Mouse (Mus musculus): ENCODE results near the gene Vcam1. TPM values are rescaled to one million over a fixed set of nuclear protein-coding genes. Genes with fewer than 3 reads are reported as not detected.

The Vcam1 gene
- total and polyA plus RNA-seq, 3 experiments, result 1.8 to 2.2 TPM; not detected in 1

GRCm38 (mm10) chr3:116165030-116165429 lies 35.5 kb upstream of the Vcam1 start:
- no peak for TF ChIP-seq NELFE (IDR thresholded peaks at IDR 0.05; ENCODE audit: low read depth, low read length)
- no peak for TF ChIP-seq JUN (IDR thresholded peaks at IDR 0.05; ENCODE audit: insufficient read depth, low read depth, low read length)
- TF ChIP-seq RCOR1 (conservative IDR thresholded peaks at IDR 0.05; ENCODE audit: low read depth, low read length), result no peak
- no peak for TF ChIP-seq CTCF (conservative IDR thresholded peaks at IDR 0.05 in 1 of 2, IDR thresholded peaks at IDR 0.05 in 1 of 2; ENCODE audit: low read depth in 2 of 2, low read length in 2 of 2)
- TF ChIP-seq MAZ (IDR thresholded peaks at IDR 0.05; ENCODE audit: low read depth, low read length), result no peak
- no peak for TF ChIP-seq ZC3H11A (IDR thresholded peaks at IDR 0.05; ENCODE audit: low read depth, low read length)
- no peak for TF ChIP-seq UBTF (IDR thresholded peaks at IDR 0.05; ENCODE audit: low read depth, low read length)
- TF ChIP-seq CHD2 (IDR thresholded peaks at IDR 0.05; ENCODE audit: low read length), result no peak
- no peak for TF ChIP-seq ZKSCAN1 (IDR thresholded peaks at IDR 0.05; ENCODE audit: borderline replicate concordance, low read depth, low read length)
- no peak for TF ChIP-seq KAT2A (IDR thresholded peaks at IDR 0.05; ENCODE audit: insufficient replicate concordance, low read length)
- TF ChIP-seq EP300 (IDR thresholded peaks at IDR 0.05; ENCODE audit: low read length), result no peak
- no peak for TF ChIP-seq GABPA (IDR thresholded peaks at IDR 0.05; ENCODE audit: insufficient replicate concordance, low read depth, low read length)
- no peak for TF ChIP-seq PAX5 (IDR thresholded peaks at IDR 0.05; ENCODE audit: low read length)
- no peak for TF ChIP-seq MXI1 (IDR thresholded peaks at IDR 0.05; ENCODE audit: low read depth, low read length)

GRCm38 (mm10) chr3:116163517-116163916 lies 34.0 kb upstream of the Vcam1 start:
- DNase-seq (ENCODE audit: extremely low read depth), result no peak
- H3K9ac ChIP-seq (ENCODE audit: insufficient read depth, low read depth), result no peak overlapping the region
- H3K27ac ChIP-seq (ENCODE audit: insufficient read depth, low read depth), result no peak overlapping the region
- H3K79me2 ChIP-seq (replicated peaks; ENCODE audit: control insufficient read depth, extremely low read depth, insufficient read depth, poor library complexity, severe bottlenecking), result no peaks in the 10 kb centered on the region
- no peaks in the 10 kb centered on the region for H3K36me3 ChIP-seq (replicated peaks in 1 of 2; ENCODE audit: control insufficient read depth in 1 of 2, insufficient read depth in 1 of 2, low read length in 1 of 2)
- H3K4me1 ChIP-seq (ENCODE audit: control insufficient read depth in 1 of 2, insufficient read depth in 2 of 2), result peaks cover 3 to 9% of the 10 kb centered on the region in 2 experiments; a peak in 2 of 4 replicates
- in situ Hi-C loops (cut with MboI; ENCODE audit: low pct_ligation_motif_present, low pct_unique_long_range_greater_than_20kb, low sequenced_read_pairs), result no loop called here
- TF ChIP-seq TBP (conservative IDR thresholded peaks at IDR 0.05; ENCODE audit: low read depth, low read length) (no peak), ZKSCAN1 (IDR thresholded peaks at IDR 0.05; ENCODE audit: borderline replicate concordance, low read depth, low read length) (no peak), ZMIZ1 (IDR thresholded peaks at IDR 0.05; ENCODE audit: low read depth, low read length) (no peak), RAD21 (IDR thresholded peaks at IDR 0.05; ENCODE audit: low read depth, low read length) (no peak), CHD1 (IDR thresholded peaks at IDR 0.05; ENCODE audit: low read depth, low read length) (no peak), POLR2A (IDR thresholded peaks at IDR 0.05; ENCODE audit: low read depth, low read length) (no peak), IRF4 (IDR thresholded peaks at IDR 0.05; ENCODE audit: low read depth, low read length) (no peak), CTCF (conservative IDR thresholded peaks at IDR 0.05 in 1 of 2, IDR thresholded peaks at IDR 0.05 in 1 of 2; ENCODE audit: low read depth in 2 of 2, low read length in 2 of 2) (no peak), JUND (conservative IDR thresholded peaks at IDR 0.05; ENCODE audit: low read depth, low read length) (no peak), BHLHE40 (IDR thresholded peaks at IDR 0.05; ENCODE audit: low read depth, low read length) (no peak), KAT2A (IDR thresholded peaks at IDR 0.05; ENCODE audit: insufficient replicate concordance, low read length) (no peak), MAZ (IDR thresholded peaks at IDR 0.05; ENCODE audit: low read depth, low read length) (no peak), TCF12 (IDR thresholded peaks at IDR 0.05; ENCODE audit: low read depth, low read length) (no peak), SMC3 (IDR thresholded peaks at IDR 0.05; ENCODE audit: low read depth, low read length) (no peak), CHD2 (IDR thresholded peaks at IDR 0.05; ENCODE audit: low read length) (no peak), HCFC1 (IDR thresholded peaks at IDR 0.05; ENCODE audit: low read depth, low read length) (no peak), ZNF384 (IDR thresholded peaks at IDR 0.05; ENCODE audit: low read depth, low read length) (no peak), USF2 (conservative IDR thresholded peaks at IDR 0.05; ENCODE audit: low read depth, low read length) (no peak), POLR2AphosphoS2 (IDR thresholded peaks at IDR 0.05; ENCODE audit: low read depth, low read length) (no peak), RCOR1 (conservative IDR thresholded peaks at IDR 0.05; ENCODE audit: low read depth, low read length) (no peak)
- no peak overlapping the region for H3K4me3 ChIP-seq (replicated peaks in 1 of 3; ENCODE audit: low read depth in 2 of 3, low read length in 2 of 3, poor library complexity in 1 of 3)
- H3K4me2 ChIP-seq (ENCODE audit: insufficient read depth, low read depth, poor library complexity, severe bottlenecking), result no peak overlapping the region
- H3K27me3 ChIP-seq (replicated peaks), result no peaks in the 10 kb centered on the region
- dilution Hi-C loops (cut with MboI; ENCODE audit: extremely low pct_ligation_motif_present, extremely low pct_unique_long_range_greater_than_20kb, low sequenced_read_pairs), result no loop called here
- H3K9me3 ChIP-seq (replicated peaks; ENCODE audit: low read length), result no peaks in the 10 kb centered on the region

More at GRCm38 (mm10) chr3:116165030-116165429, 35.5 kb upstream of the Vcam1 start:
- H3K4me3 ChIP-seq (replicated peaks in 1 of 3; ENCODE audit: low read depth in 2 of 3, low read length in 2 of 3, poor library complexity in 1 of 3), result no peak overlapping the region
- in situ Hi-C loops (cut with MboI; ENCODE audit: low pct_ligation_motif_present, low pct_unique_long_range_greater_than_20kb, low sequenced_read_pairs) (no loop called here), dilution Hi-C loops (cut with MboI; ENCODE audit: extremely low pct_ligation_motif_present, extremely low pct_unique_long_range_greater_than_20kb, low sequenced_read_pairs) (no loop called here)
- no peak overlapping the region for H3K27ac ChIP-seq (ENCODE audit: insufficient read depth, low read depth)
- no peaks in the 10 kb centered on the region for H3K27me3 ChIP-seq (replicated peaks)
- no peak overlapping the region for H3K4me2 ChIP-seq (ENCODE audit: insufficient read depth, low read depth, poor library complexity, severe bottlenecking)
- no peak for DNase-seq (ENCODE audit: extremely low read depth)
- H3K9me3 ChIP-seq (replicated peaks; ENCODE audit: low read length), result no peaks in the 10 kb centered on the region
- H3K36me3 ChIP-seq (replicated peaks in 1 of 2; ENCODE audit: control insufficient read depth in 1 of 2, insufficient read depth in 1 of 2, low read length in 1 of 2), result no peaks in the 10 kb centered on the region
- H3K9ac ChIP-seq (ENCODE audit: insufficient read depth, low read depth), result no peak overlapping the region
- H3K79me2 ChIP-seq (replicated peaks; ENCODE audit: control insufficient read depth, extremely low read depth, insufficient read depth, poor library complexity, severe bottlenecking), result no peaks in the 10 kb centered on the region
- H3K4me1 ChIP-seq (ENCODE audit: control insufficient read depth in 1 of 2, insufficient read depth in 2 of 2), result peaks cover 3 to 9% of the 10 kb centered on the region in 2 experiments; a peak in 2 of 4 replicates
